Mouse (Mus musculus) embryonic facial prominence, embryonic 12.5 days (tissue): ENCODE results near the gene Mn1. TPM values are rescaled to one million over a fixed set of nuclear protein-coding genes. Genes with fewer than 3 reads are reported as not detected.

ENCODE experiments used
- ATAC-seq: fragments of 200-750 bp; cut with Nextera tagmentation; 2 replicates; pipeline ENCODE4 v1.8.0; 2017; ENCODE audit not compliant: insufficient number of reproducible peaks, insufficient read depth, low FRiP score, low TSS enrichment
- H3K27ac ChIP-seq: fragments of 300-500 bp; sonication (generic); 2 replicates; pipeline ENCODE4 v1.5.1; 2016; ENCODE audit warnings: mild to moderate bottlenecking
- H3K27me3 ChIP-seq: fragments of 300-500 bp; sonication (generic); 2 replicates; pipeline ENCODE4 v1.6.1; 2016; ENCODE audit warnings: mild to moderate bottlenecking, moderate library complexity
- H3K36me3 ChIP-seq: fragments of 300-500 bp; sonication (generic); 2 replicates; pipeline ENCODE4 v1.6.1; 2016; ENCODE audit warnings: mild to moderate bottlenecking
- H3K4me1 ChIP-seq: fragments of 300-500 bp; sonication (generic); 2 replicates; pipeline ENCODE4 v1.6.1; 2016
- H3K4me2 ChIP-seq: fragments of 300-500 bp; sonication (generic); replicated peaks from 2 replicates; pipeline ENCODE4 v1.6.1; 2016; ENCODE audit warnings: mild to moderate bottlenecking, moderate library complexity
- H3K4me3 ChIP-seq: fragments of 300-500 bp; sonication (generic); 2 replicates; pipeline ENCODE4 v1.5.1; 2016; ENCODE audit warnings: mild to moderate bottlenecking
- H3K9ac ChIP-seq: fragments of 300-500 bp; sonication (generic); 2 replicates; pipeline ENCODE4 v1.6.1; 2016; ENCODE audit warnings: mild to moderate bottlenecking, moderate library complexity
- H3K9me3 ChIP-seq: fragments of 300-500 bp; sonication (generic); 2 replicates; pipeline ENCODE4 v1.6.1; 2016; ENCODE audit warnings: mild to moderate bottlenecking, moderate library complexity
- WGBS: fragments of 180-500 bp; shearing (Covaris S2); methylation state at CpG from one replicate; pipeline ENCODE4 v1.1.7; 2016; 5-methylcytosine and 5-hydroxymethylcytosine counted together
- polyA plus RNA-seq: library from polyadenylated mRNA; unstranded; fragments of >200 nt; fragmentation: Nextera tagmentation; extraction: Ambion mirVana; gene quantifications from 2 replicates; pipeline ENCODE4 v1.2.1, GENCODE M21; 2016

The Mn1 gene
- 57.8 and 58.3 TPM in 2 replicates for polyA plus RNA-seq

GRCm38 (mm10) chr5:111416591-111417374, at the start of gene Mn1:
Mn1 (plus strand) TSS chr5:111417362.
- peaks cover 34% of the 10 kb centered on the region for H3K36me3 ChIP-seq
- WGBS = under 1% methylated on average over 88 of the region's 88 CpGs
- no peaks in the 10 kb centered on the region for H3K27me3 ChIP-seq
- H3K4me2 ChIP-seq = peak within 1 kb of the TSS; percentile 91
- H3K4me1 ChIP-seq = peaks cover 53% of the 10 kb centered on the region
- H3K9me3 ChIP-seq = no peaks in the 10 kb centered on the region
- peak within 1 kb of the TSS; percentile 100 for H3K9ac ChIP-seq
- peak; percentile 93 for ATAC-seq
- H3K4me3 ChIP-seq = peak within 1 kb of the TSS; percentile 95
- H3K27ac ChIP-seq = peak within 1 kb of the TSS; percentile 98

GRCm38 (mm10) chr5:111367937-111368517, 49.1 kb upstream of the Mn1 start:
- Histone ChIP-seq H3K36me3 (peaks cover 52% of the 10 kb centered on the region), H3K4me2 (no peak overlapping the region), H3K4me3 (no peak overlapping the region), H3K4me1 (0 out of 2 replicates have a peak, but pooled peaks cover 8% of the 10 kb centered on the region), H3K27ac (0 out of 2 replicates have a peak overlapping the region, but pooled peaks have one; percentile 5), H3K27me3 (no peaks in the 10 kb centered on the region), H3K9ac (no peak overlapping the region), H3K9me3 (no peaks in the 10 kb centered on the region)
- ATAC-seq = no peak
- WGBS = 82% methylated on average over 11 of the region's 11 CpGs

- H3K27ac ChIP-seq = no peak overlapping the region
- no peak overlapping the region for H3K4me3 ChIP-seq
- no peaks in the 10 kb centered on the region for H3K9me3 ChIP-seq
- no peak for ATAC-seq
- H3K4me1 ChIP-seq = 0 out of 2 replicates have a peak, but pooled peaks cover 8% of the 10 kb centered on the region
- H3K9ac ChIP-seq = no peak overlapping the region
- 76% methylated on average over 5 of the region's 5 CpGs for WGBS
- H3K36me3 ChIP-seq = peaks cover 58% of the 10 kb centered on the region
- H3K4me2 ChIP-seq = no peak overlapping the region
- H3K27me3 ChIP-seq = no peaks in the 10 kb centered on the region
These were observed 48.6 kb upstream of the Mn1 start for GRCm38 (mm10) chr5:111368576-111368975.

- Histone ChIP-seq H3K9me3 (no peaks in the 10 kb centered on the region), H3K4me2 (no peak overlapping the region), H3K4me3 (no peak overlapping the region), H3K27ac (peak overlapping the region; percentile 82), H3K36me3 (peaks cover 81% of the 10 kb centered on the region), H3K27me3 (no peaks in the 10 kb centered on the region), H3K4me1 (peaks cover 38% of the 10 kb centered on the region), H3K9ac (no peak overlapping the region)
- no peak for ATAC-seq
- WGBS = 88% methylated on average over 4 of the region's 4 CpGs
These were observed 41.5 kb upstream of the Mn1 start for GRCm38 (mm10) chr5:111375616-111376015.

- no peak overlapping the region for H3K4me3 ChIP-seq
- H3K27ac ChIP-seq = peak overlapping the region; percentile 82
- H3K36me3 ChIP-seq = peaks cover 81% of the 10 kb centered on the region
- H3K9ac ChIP-seq = no peak overlapping the region
- 52% methylated on average over 24 of the region's 24 CpGs for WGBS
- H3K9me3 ChIP-seq = no peaks in the 10 kb centered on the region
- H3K4me1 ChIP-seq = peaks cover 38% of the 10 kb centered on the region
- H3K4me2 ChIP-seq = no peak overlapping the region
- H3K27me3 ChIP-seq = no peaks in the 10 kb centered on the region
- peak; percentile 60; the same call in 1 of the 2 replicates for ATAC-seq
These were observed 40.7 kb upstream of the Mn1 start for GRCm38 (mm10) chr5:111376276-111377020.

- H3K27ac ChIP-seq = peak overlapping the region; percentile 50
These were observed 38.8 kb upstream of the Mn1 start for GRCm38 (mm10) chr5:111378126-111378993.

GRCm38 (mm10) chr5:111383335-111383734, 33.8 kb upstream of the Mn1 start:
- no peaks in the 10 kb centered on the region for H3K27me3 ChIP-seq
- H3K9ac ChIP-seq = no peak overlapping the region
- H3K4me1 ChIP-seq = peaks cover 24% of the 10 kb centered on the region; the same call in 1 of the 2 replicates
- H3K4me2 ChIP-seq = no peak overlapping the region
- ATAC-seq = no peak
- 47% methylated on average over 5 of the region's 5 CpGs for WGBS
- peak overlapping the region; percentile 76 for H3K27ac ChIP-seq
- H3K36me3 ChIP-seq = peaks cover 89% of the 10 kb centered on the region
- no peaks in the 10 kb centered on the region for H3K9me3 ChIP-seq
- H3K4me3 ChIP-seq = no peak overlapping the region

More at GRCm38 (mm10) chr5:111378126-111378993, 38.8 kb upstream of the Mn1 start:
- Histone ChIP-seq H3K27me3 (no peaks in the 10 kb centered on the region), H3K4me1 (peaks cover 43% of the 10 kb centered on the region), H3K9me3 (no peaks in the 10 kb centered on the region), H3K4me3 (no peak overlapping the region), H3K36me3 (peaks cover 77% of the 10 kb centered on the region), H3K9ac (no peak overlapping the region), H3K4me2 (no peak overlapping the region)
- 53% methylated on average over 7 of the region's 7 CpGs for WGBS
- ATAC-seq = no peak

- no peak overlapping the region for H3K27ac ChIP-seq
- ATAC-seq = no peak
- peaks cover 38% of the 10 kb centered on the region for H3K4me1 ChIP-seq
- no peak overlapping the region for H3K4me2 ChIP-seq
- H3K9me3 ChIP-seq = no peaks in the 10 kb centered on the region
- H3K9ac ChIP-seq = no peak overlapping the region
- peaks cover 27% of the 10 kb centered on the region for H3K36me3 ChIP-seq
- WGBS = 87% methylated on average over 10 of the region's 10 CpGs
- no peaks in the 10 kb centered on the region for H3K27me3 ChIP-seq
- H3K4me3 ChIP-seq = no peak overlapping the region
These were observed 26.3 kb upstream of the Mn1 start for GRCm38 (mm10) chr5:111390911-111391310.

GRCm38 (mm10) chr5:111391485-111391884, 25.7 kb upstream of the Mn1 start:
- Histone ChIP-seq H3K27ac (no peak overlapping the region), H3K36me3 (peaks cover 23% of the 10 kb centered on the region), H3K27me3 (no peaks in the 10 kb centered on the region), H3K4me1 (peaks cover 43% of the 10 kb centered on the region), H3K9ac (no peak overlapping the region), H3K4me2 (no peak overlapping the region), H3K4me3 (no peak overlapping the region), H3K9me3 (no peaks in the 10 kb centered on the region)
- WGBS = 85% methylated on average over 6 of the region's 6 CpGs
- no peak for ATAC-seq

- Histone ChIP-seq H3K36me3 (peaks cover 4% of the 10 kb centered on the region; the same call in 1 of the 2 replicates), H3K27me3 (no peaks in the 10 kb centered on the region), H3K4me3 (peak overlapping the region; percentile 3; the same call in 1 of the 2 replicates), H3K9ac (0 out of 2 replicates have a peak overlapping the region, but pooled peaks have one; percentile 15), H3K9me3 (no peaks in the 10 kb centered on the region), H3K4me2 (peak overlapping the region; percentile 50), H3K27ac (peak overlapping the region; percentile 92), H3K4me1 (peaks cover 59% of the 10 kb centered on the region)
- 5% methylated on average over 17 of the region's 17 CpGs for WGBS
- ATAC-seq = peak; percentile 67
These were observed 23.6 kb upstream of the Mn1 start for GRCm38 (mm10) chr5:111393346-111394197.
